Mouse (Mus musculus) liver, postnatal 0 days (tissue): ENCODE data around the gene Mall.

ENCODE experiments used
- CTCF ChIP-seq: sonication (generic); IDR thresholded peaks from 2 replicates; pipeline ENCODE4 v1.5.1; 2016; ENCODE audit warnings: antibody characterized with exemption, low read depth
- EP300 ChIP-seq: IDR thresholded peaks from 2 replicates; pipeline ENCODE4 v1.6.1; 2016; ENCODE audit warnings: antibody characterized with exemption, low read depth, mild to moderate bottlenecking

GRCm38 (mm10) chr2:127705267-127705666 is 24.5 kb downstream of the Mall start:
- TF ChIP-seq CTCF: no peak
- TF ChIP-seq EP300: no peak
